Mouse (Mus musculus): ENCODE data around the gene Gtsf1l. TPM values are rescaled to one million over a fixed set of nuclear protein-coding genes. Genes with fewer than 3 reads are reported as not detected.

Gene Gtsf1l
- polyA plus RNA-seq, 1 experiment from 2014 or later: not detected

DNA sequence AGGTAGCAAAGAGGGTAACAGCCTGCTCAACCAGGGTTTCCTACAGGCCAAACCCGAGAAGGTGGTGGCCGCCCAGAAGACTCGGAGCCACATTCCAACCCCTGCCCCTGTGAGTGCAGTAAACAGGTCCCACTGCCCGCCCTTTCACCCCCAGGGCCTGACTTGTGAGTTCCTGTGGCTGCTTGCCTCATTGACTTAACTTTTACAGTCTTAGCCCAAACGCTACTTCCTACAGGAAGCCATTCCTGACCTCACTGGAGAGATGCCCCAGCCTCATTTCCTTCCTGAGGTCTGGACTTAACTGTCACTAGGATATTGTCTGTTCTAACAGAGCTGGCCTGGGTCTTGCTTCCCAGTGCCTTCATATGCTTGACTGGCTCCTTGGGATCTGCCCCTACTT lies 5.1 kb downstream of the Gtsf1l start:
- no peak overlapping the region for H3K27ac ChIP-seq (replicated peaks)
- H3K9me3 ChIP-seq: no peaks in the 10 kb centered on the region
- H3K4me1 ChIP-seq: no peaks in the 10 kb centered on the region
- no peak for ATAC-seq (ENCODE audit: low FRiP score, low read depth)
- peaks cover 27% of the 10 kb centered on the region for H3K36me3 ChIP-seq
- H3K4me2 ChIP-seq (replicated peaks): no peak overlapping the region
- WGBS: 80% methylated on average over 5 of the region's 5 CpGs
- H3K9ac ChIP-seq (replicated peaks): no peak overlapping the region
- no peaks in the 10 kb centered on the region for H3K27me3 ChIP-seq
- no peak overlapping the region for H3K4me3 ChIP-seq

DNA sequence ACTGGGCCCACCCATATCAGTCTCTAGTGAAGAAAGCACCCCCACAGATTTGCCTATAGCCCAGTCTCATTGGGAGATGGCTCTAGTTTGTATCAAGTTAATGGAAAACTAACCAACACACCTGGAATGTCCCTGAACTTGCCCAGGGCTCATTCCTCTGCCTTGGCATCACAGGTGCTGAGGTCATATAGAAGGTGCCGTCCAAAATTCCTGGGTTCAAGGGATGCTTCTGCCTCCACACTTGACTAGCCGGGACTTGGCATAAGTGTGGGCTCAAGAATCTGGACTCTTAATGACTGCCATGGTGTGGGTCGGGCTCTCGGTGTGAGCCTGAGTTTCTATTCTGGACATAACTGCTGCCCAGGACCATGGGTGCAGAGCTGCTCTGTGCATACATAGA lies 8.6 kb downstream of the Gtsf1l start:
- no peaks in the 10 kb centered on the region for H3K4me1 ChIP-seq
- H3K27ac ChIP-seq (replicated peaks): no peak overlapping the region
- WGBS: 95% methylated on average over 4 of the region's 4 CpGs
- H3K4me3 ChIP-seq: no peak overlapping the region
- peaks cover 51% of the 10 kb centered on the region for H3K36me3 ChIP-seq
- no peak overlapping the region for H3K4me2 ChIP-seq (replicated peaks)
- no peak overlapping the region for H3K9ac ChIP-seq (replicated peaks)
- H3K27me3 ChIP-seq: no peaks in the 10 kb centered on the region
- H3K9me3 ChIP-seq: no peaks in the 10 kb centered on the region
- ATAC-seq (ENCODE audit: low FRiP score, low read depth): no peak

DNA sequence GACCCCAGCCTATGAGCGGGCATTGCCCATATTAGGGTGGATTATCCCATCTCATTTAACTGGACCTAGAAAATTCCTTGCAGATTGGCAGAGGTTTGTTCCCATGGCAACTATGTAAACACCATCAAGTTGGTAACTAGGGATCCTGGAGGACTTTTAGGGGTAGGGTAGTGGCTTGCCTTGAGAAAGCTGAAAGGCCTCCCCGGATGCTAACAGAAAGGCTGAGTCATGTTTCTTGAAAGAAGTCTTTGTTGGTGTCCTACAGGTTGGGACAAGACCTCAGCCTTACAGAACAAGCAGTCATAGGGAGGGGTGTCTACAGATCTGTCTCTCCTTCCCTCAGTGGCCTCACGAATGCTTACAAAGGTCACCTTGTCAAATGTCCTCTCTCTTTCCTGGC lies 12.4 kb downstream of the Gtsf1l start:
- Histone ChIP-seq H3K4me1 (no peaks in the 10 kb centered on the region), H3K27me3 (no peaks in the 10 kb centered on the region), H3K9me3 (no peaks in the 10 kb centered on the region), H3K9ac (replicated peaks) (no peak overlapping the region), H3K4me2 (replicated peaks) (no peak overlapping the region), H3K4me3 (no peak overlapping the region), H3K36me3 (peaks cover 58% of the 10 kb centered on the region), H3K27ac (replicated peaks) (no peak overlapping the region)
- WGBS: 79% methylated on average over 3 of the region's 3 CpGs
- no peak for ATAC-seq (ENCODE audit: low FRiP score, low read depth)

DNA sequence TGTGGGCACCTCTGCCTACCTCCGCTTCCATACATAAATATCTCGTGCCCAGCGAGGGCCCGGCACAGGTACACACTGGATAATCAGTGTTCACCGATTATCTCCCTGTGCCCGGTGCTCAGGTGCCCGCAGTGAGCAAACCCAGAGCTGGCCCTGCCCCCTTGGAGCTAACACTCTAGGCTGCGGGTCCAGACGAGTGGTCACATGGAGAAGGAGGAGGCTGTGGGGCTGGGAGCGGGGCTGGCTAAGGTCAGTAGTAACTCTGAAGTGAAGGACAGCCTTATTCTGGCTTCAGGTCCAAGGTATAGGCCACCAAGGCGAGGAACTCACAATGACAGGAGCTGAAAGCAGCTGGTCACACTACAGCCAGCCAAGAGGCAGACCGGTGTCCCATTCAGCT lies 12.8 kb downstream of the Gtsf1l start:
- Histone ChIP-seq H3K36me3 (peaks cover 58% of the 10 kb centered on the region), H3K4me3 (no peak overlapping the region), H3K4me1 (no peaks in the 10 kb centered on the region), H3K27me3 (no peaks in the 10 kb centered on the region), H3K27ac (replicated peaks) (no peak overlapping the region), H3K9ac (replicated peaks) (no peak overlapping the region), H3K4me2 (replicated peaks) (no peak overlapping the region), H3K9me3 (no peaks in the 10 kb centered on the region)
- ATAC-seq (ENCODE audit: low FRiP score, low read depth): no peak
- 85% methylated on average over 12 of the region's 12 CpGs for WGBS

DNA sequence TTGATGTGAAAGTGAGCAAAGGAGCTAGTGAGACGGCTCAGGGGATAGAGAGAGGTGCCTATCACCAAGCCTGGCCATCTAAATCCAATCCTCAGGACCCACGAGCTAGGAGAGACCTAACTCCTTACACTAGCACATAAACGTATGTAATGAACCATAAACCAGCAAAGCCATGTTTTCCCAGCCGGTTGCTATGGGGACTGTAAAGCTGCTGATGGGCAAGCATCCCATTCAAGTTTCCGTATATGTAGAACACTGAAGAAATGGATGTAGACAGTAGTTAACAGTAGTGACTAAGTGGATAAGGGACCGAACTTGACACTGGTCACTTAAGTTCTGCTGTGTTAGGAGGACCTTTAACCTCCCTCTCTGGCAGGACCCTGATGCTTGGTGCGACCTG lies 13.6 kb downstream of the Gtsf1l start:
- Histone ChIP-seq H3K36me3 (peaks cover 55% of the 10 kb centered on the region), H3K9ac (replicated peaks) (no peak overlapping the region), H3K4me1 (no peaks in the 10 kb centered on the region), H3K4me2 (replicated peaks) (no peak overlapping the region), H3K4me3 (no peak overlapping the region), H3K9me3 (no peaks in the 10 kb centered on the region), H3K27me3 (no peaks in the 10 kb centered on the region), H3K27ac (replicated peaks) (no peak overlapping the region)
- no peak for ATAC-seq (ENCODE audit: low FRiP score, low read depth)
- 81% methylated on average over 7 of the region's 7 CpGs for WGBS

DNA sequence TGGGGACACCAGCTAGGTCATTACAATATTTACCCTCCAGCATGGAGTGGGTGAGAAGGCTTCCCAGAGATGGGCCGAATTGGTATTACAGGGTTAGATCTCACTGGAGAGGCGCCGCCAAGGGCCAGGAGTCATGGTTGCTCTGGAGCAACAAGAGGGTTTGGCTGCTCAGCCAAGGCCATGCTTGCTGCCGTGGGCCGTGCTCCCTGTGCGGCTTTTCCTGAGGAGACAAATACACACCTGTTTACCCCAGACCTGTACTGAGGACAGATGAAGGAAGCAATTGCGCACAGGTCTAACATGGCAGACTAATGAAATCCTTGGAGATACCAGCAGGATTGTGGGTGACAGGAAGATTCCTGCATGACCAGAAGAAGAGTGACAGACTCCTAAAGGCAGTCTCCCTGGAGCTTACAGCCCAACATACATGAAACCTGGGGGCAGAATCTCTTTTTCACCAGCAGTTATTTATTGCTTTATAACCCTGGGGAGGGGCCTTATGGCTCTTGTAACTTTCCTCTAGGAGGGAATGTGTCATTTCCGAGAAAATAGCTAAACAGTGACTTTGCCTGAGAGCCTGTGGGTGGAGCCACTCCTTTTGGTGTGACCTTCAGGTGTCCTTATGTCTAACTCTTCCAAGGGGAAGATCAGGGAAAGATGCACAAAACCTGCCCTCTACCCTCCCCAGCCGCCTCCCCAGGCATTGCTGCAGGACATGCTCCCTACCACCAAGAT lies 14.5 kb downstream of the Gtsf1l start:
- no peak for ATAC-seq (ENCODE audit: low FRiP score, low read depth)
- WGBS: 93% methylated on average over 9 of the region's 9 CpGs
- no peak overlapping the region for H3K4me2 ChIP-seq (replicated peaks)
- H3K4me1 ChIP-seq: no peaks in the 10 kb centered on the region
- H3K9ac ChIP-seq (replicated peaks): no peak overlapping the region
- no peak overlapping the region for H3K4me3 ChIP-seq
- peaks cover 58% of the 10 kb centered on the region for H3K36me3 ChIP-seq
- no peak overlapping the region for H3K27ac ChIP-seq (replicated peaks)
- H3K9me3 ChIP-seq: no peaks in the 10 kb centered on the region
- no peaks in the 10 kb centered on the region for H3K27me3 ChIP-seq

- Histone ChIP-seq H3K36me3 (peaks cover 54% of the 10 kb centered on the region), H3K4me2 (replicated peaks) (no peak overlapping the region), H3K27me3 (no peaks in the 10 kb centered on the region), H3K4me1 (no peaks in the 10 kb centered on the region), H3K9ac (replicated peaks) (no peak overlapping the region), H3K27ac (replicated peaks) (no peak overlapping the region), H3K9me3 (no peaks in the 10 kb centered on the region), H3K4me3 (no peak overlapping the region)
- 90% methylated on average over 3 of the region's 3 CpGs for WGBS
- no peak for ATAC-seq (ENCODE audit: low FRiP score, low read depth)
Measured at GRCm38 (mm10) chr2:163071590-163071989, 16.1 kb downstream of the Gtsf1l start.

- Histone ChIP-seq H3K9me3 (no peaks in the 10 kb centered on the region), H3K4me1 (no peaks in the 10 kb centered on the region), H3K4me2 (replicated peaks) (no peak overlapping the region), H3K36me3 (peaks cover 51% of the 10 kb centered on the region), H3K27me3 (no peaks in the 10 kb centered on the region), H3K9ac (replicated peaks) (no peak overlapping the region), H3K27ac (replicated peaks) (no peak overlapping the region), H3K4me3 (no peak overlapping the region)
- ATAC-seq (ENCODE audit: low FRiP score, low read depth): no peak
- 88% methylated on average over 3 of the region's 3 CpGs for WGBS
Measured at GRCm38 (mm10) chr2:163070213-163070612, 17.4 kb downstream of the Gtsf1l start.

- 93% methylated on average over 1 of the region's 1 CpGs for WGBS
- H3K9me3 ChIP-seq: no peaks in the 10 kb centered on the region
- no peak overlapping the region for H3K4me2 ChIP-seq (replicated peaks)
- no peak for ATAC-seq (ENCODE audit: low FRiP score, low read depth)
- no peak overlapping the region for H3K9ac ChIP-seq (replicated peaks)
- H3K4me1 ChIP-seq: no peaks in the 10 kb centered on the region
- no peak overlapping the region for H3K27ac ChIP-seq (replicated peaks)
- peaks cover 47% of the 10 kb centered on the region for H3K36me3 ChIP-seq
- H3K27me3 ChIP-seq: no peaks in the 10 kb centered on the region
- no peak overlapping the region for H3K4me3 ChIP-seq
Measured at GRCm38 (mm10) chr2:163067233-163067632, 20.4 kb downstream of the Gtsf1l start.

DNA sequence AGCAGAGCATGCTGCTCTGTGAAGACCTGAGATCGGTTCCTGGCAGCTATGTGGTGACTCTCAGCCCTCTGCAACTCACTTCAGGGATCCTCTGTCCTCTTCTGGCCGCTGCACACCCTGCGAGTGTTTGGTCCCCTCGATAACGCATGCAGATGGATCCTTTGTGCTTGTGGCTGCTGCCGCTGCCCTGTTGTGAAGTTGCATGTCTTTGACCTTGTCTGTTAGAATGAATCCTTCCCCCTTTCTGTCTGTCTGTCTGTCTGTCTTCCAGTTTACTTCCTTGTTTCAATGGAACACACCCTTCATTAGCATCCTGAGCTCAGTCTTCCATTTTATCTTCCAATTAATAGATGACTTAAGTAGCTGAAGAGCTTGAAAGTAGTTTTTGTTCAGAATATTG lies 21.3 kb downstream of the Gtsf1l start:
- Histone ChIP-seq H3K9ac (replicated peaks) (no peak overlapping the region), H3K4me1 (no peaks in the 10 kb centered on the region), H3K9me3 (no peaks in the 10 kb centered on the region), H3K4me3 (no peak overlapping the region), H3K36me3 (peaks cover 42% of the 10 kb centered on the region), H3K27ac (replicated peaks) (no peak overlapping the region), H3K4me2 (replicated peaks) (no peak overlapping the region), H3K27me3 (no peaks in the 10 kb centered on the region)
- 89% methylated on average over 6 of the region's 6 CpGs for WGBS
- ATAC-seq (ENCODE audit: low FRiP score, low read depth): no peak

DNA sequence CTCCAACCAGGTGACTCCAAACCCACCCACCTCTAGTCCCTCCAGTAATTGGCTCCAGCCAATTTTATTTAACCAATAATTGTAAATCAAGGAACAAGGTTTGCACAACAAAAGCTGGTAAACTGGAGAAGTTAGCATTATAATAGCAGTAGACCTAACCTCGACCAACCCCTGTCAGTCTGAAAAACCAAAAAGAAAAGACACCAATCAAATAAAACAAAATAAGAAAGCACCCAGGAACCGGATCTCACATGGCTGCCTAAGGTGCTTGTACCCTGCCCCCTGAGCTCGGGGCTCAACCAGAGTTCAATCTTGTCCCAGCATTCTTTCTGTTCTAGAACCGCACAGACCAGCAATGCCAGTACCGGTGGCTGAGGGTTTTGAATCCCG lies 25.5 kb downstream of the Gtsf1l start:
- Histone ChIP-seq H3K9me3 (no peaks in the 10 kb centered on the region), H3K4me1 (no peaks in the 10 kb centered on the region), H3K36me3 (peaks cover 27% of the 10 kb centered on the region), H3K9ac (replicated peaks) (no peak overlapping the region), H3K27ac (replicated peaks) (no peak overlapping the region), H3K27me3 (no peaks in the 10 kb centered on the region), H3K4me3 (no peak overlapping the region), H3K4me2 (replicated peaks) (no peak overlapping the region)
- 80% methylated on average over 6 of the region's 6 CpGs for WGBS
- no peak for ATAC-seq (ENCODE audit: low FRiP score, low read depth)

DNA sequence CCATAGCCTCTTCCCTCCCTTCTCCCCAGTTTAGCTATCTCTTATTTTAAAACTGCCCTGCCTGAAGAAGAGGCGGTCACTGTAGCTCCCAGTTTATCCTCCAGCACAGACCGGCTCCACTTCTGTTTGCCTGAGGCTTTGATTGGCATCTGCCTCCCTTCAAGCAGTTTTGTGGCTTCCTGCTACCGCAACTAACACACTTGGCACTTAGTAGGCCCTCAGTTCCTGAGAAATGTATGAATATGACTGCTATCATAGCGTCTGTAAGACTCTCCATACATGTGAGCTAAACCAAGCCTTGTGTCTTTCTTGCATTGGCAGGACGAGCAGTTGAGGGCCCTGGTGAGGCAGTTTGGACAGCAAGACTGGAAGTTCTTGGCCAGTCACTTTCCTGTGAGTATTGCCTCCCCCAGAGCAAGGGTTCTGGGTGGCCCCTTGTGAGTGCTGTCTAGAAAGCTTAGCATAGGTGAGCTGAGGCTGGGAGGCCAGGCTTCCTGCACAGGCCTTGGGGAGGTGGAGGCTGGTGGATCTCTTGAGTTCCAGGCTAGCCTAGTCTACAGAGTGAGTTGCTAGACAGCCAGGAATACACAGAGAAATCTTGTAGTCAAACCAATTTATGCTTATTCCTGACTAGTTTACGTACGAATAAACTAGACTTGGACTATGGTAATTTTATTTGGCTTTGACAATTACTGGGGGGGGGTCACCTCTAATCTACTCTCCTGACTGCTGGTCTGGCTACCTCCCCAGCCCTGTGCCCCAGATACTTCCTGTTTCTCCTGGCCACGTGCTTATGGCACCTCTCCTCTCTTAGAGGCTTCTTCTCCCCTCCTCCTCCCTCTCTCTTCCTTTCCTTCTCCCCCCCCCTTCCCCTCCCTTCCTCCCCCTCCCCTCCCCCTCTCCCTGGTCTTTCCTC lies 26.2 kb downstream of the Gtsf1l start:
- Histone ChIP-seq H3K4me1 (no peaks in the 10 kb centered on the region; the same call in 1 of the 2 replicates), H3K4me2 (replicated peaks) (no peak overlapping the region), H3K9ac (replicated peaks) (no peak overlapping the region), H3K27me3 (no peaks in the 10 kb centered on the region), H3K4me3 (no peak overlapping the region), H3K27ac (replicated peaks) (no peak overlapping the region), H3K36me3 (peaks cover 27% of the 10 kb centered on the region), H3K9me3 (no peaks in the 10 kb centered on the region)
- WGBS: 83% methylated on average over 8 of the region's 8 CpGs
- ATAC-seq (ENCODE audit: low FRiP score, low read depth): no peak
